In genomic region chr14:34289259-34290015, GRCm38 (mm10) we compare ENCODE assay signal across 1 mouse cellular context.
TF ChIP-seq lines count a peak whose summit lies in the region.

No protein-coding gene starts in this region.

TF ChIP-seq in MEL, 35 proteins besides CTCF, POLR2A, EP300 and RAD21 (continued from another document):
- no peak for TF ChIP-seq USF1 (IDR thresholded peaks at IDR 0.05; ENCODE audit: low read depth, low read length)
- no peak for TF ChIP-seq SMC3 (IDR thresholded peaks at IDR 0.05; ENCODE audit: low read depth, low read length)
- TF ChIP-seq NELFE (IDR thresholded peaks at IDR 0.05; ENCODE audit: low read depth, low read length): no peak
- TF ChIP-seq POLR2AphosphoS2 (IDR thresholded peaks at IDR 0.05; ENCODE audit: low read length): no peak
- peak; percentile 47; the same call in 1 of the 2 replicates for TF ChIP-seq ETS1 (IDR thresholded peaks at IDR 0.05; ENCODE audit: low read depth, low read length)
- TF ChIP-seq E2F4 (IDR thresholded peaks at IDR 0.05; ENCODE audit: borderline replicate concordance, low read depth, low read length): no peak
- no peak for TF ChIP-seq GABPA (IDR thresholded peaks at IDR 0.05; ENCODE audit: low read depth, low read length)
- no peak for TF ChIP-seq TAL1 (IDR thresholded peaks at IDR 0.05; ENCODE audit: low read length)
- no peak for TF ChIP-seq MAZ (IDR thresholded peaks at IDR 0.05; ENCODE audit: low read depth, low read length)
- TF ChIP-seq ZMIZ1 (IDR thresholded peaks at IDR 0.05; ENCODE audit: low read depth, low read length): no peak
- peak; percentile 54; the same call in 1 of the 2 replicates for TF ChIP-seq GATA1 (IDR thresholded peaks at IDR 0.05; ENCODE audit: low read depth, low read length)
- TF ChIP-seq MYB (IDR thresholded peaks at IDR 0.05; ENCODE audit: low read depth, low read length): peak; percentile 75; the same call in 1 of the 2 replicates
- no peak for TF ChIP-seq RCOR1 (IDR thresholded peaks at IDR 0.05; ENCODE audit: low read depth, low read length)
- TF ChIP-seq CHD2 (IDR thresholded peaks at IDR 0.05; ENCODE audit: low read length): no peak
- no peak for TF ChIP-seq ZNF384 (IDR thresholded peaks at IDR 0.05; ENCODE audit: low read depth, low read length)
- no peak for TF ChIP-seq USF2 (IDR thresholded peaks at IDR 0.05; ENCODE audit: borderline replicate concordance in 1 of 2, insufficient read depth in 1 of 2, low read depth in 1 of 2, low read length in 2 of 2)
- no peak for TF ChIP-seq MAX (IDR thresholded peaks at IDR 0.05; ENCODE audit: low read length)
- no peak for TF ChIP-seq NRF1 (IDR thresholded peaks at IDR 0.05; ENCODE audit: insufficient read depth, low read depth, low read length, poor library complexity, severe bottlenecking)
